Mouse (Mus musculus) liver, embryonic 16.5 days (tissue): ENCODE measurements around the gene Lrrc29. TPM values are rescaled to one million over a fixed set of nuclear protein-coding genes. Genes with fewer than 3 reads are reported as not detected.

Source experiments
- ATAC-seq: fragments of 200-750 bp; cut with Nextera tagmentation; 2 replicates; pipeline ENCODE4 v1.8.0; 2017; ENCODE audit warnings: low read depth, mild to moderate bottlenecking, moderate number of reproducible peaks, moderate library complexity
- H3K27ac ChIP-seq: fragments of 300-500 bp; sonication (generic); 2 replicates; pipeline ENCODE4 v1.5.1; 2014; ENCODE audit warnings: mild to moderate bottlenecking, low read length
- H3K27me3 ChIP-seq: fragments of 300-500 bp; sonication (generic); 2 replicates; pipeline ENCODE4 v1.6.1; 2014; ENCODE audit warnings: low read depth, low read length, mixed read lengths; ENCODE audit not compliant: control insufficient read depth, insufficient read depth
- H3K36me3 ChIP-seq: fragments of 300-500 bp; sonication (generic); 2 replicates; pipeline ENCODE4 v1.6.1; 2014; ENCODE audit warnings: mild to moderate bottlenecking; ENCODE audit not compliant: control insufficient read depth, insufficient read depth
- H3K4me1 ChIP-seq: fragments of 300-500 bp; sonication (generic); 2 replicates; pipeline ENCODE4 v1.6.1; 2014; ENCODE audit warnings: low read depth, low read length, mixed read lengths; ENCODE audit not compliant: control insufficient read depth
- H3K4me2 ChIP-seq: fragments of 300-500 bp; sonication (generic); 2 replicates; pipeline ENCODE4 v1.6.1; 2014; ENCODE audit warnings: low read depth, low read length, mixed read lengths
- H3K4me3 ChIP-seq: fragments of 300-500 bp; sonication (generic); 2 replicates; pipeline ENCODE4 v1.5.1; 2014; ENCODE audit warnings: low read depth, mild to moderate bottlenecking, low read length
- H3K9ac ChIP-seq: fragments of 300-500 bp; sonication (generic); 2 replicates; pipeline ENCODE4 v1.6.1; 2014; ENCODE audit warnings: low read depth, low read length
- H3K9me3 ChIP-seq: fragments of 300-500 bp; sonication (generic); replicated peaks from 2 replicates; pipeline ENCODE4 v1.6.1; 2016; ENCODE audit warnings: low read length; ENCODE audit not compliant: control insufficient read depth
- WGBS: fragments of 180-500 bp; shearing (Covaris S2); extraction: QIAGEN DNeasy Blood & Tissue Kit; methylation state at CpG from one replicate; pipeline ENCODE4 v1.1.7; 2014; ENCODE audit not compliant: insufficient replicate concordance; 5-methylcytosine and 5-hydroxymethylcytosine counted together
- polyA plus RNA-seq: library from polyadenylated mRNA; unstranded; fragments of >200 nt; fragmentation: Nextera tagmentation; extraction: Ambion mirVana; gene quantifications from 2 replicates; pipeline ENCODE4 v1.2.1, GENCODE M21; 2015

Gene Lrrc29
- polyA plus RNA-seq = 11.1 and 12.5 TPM in 2 replicates

DNA sequence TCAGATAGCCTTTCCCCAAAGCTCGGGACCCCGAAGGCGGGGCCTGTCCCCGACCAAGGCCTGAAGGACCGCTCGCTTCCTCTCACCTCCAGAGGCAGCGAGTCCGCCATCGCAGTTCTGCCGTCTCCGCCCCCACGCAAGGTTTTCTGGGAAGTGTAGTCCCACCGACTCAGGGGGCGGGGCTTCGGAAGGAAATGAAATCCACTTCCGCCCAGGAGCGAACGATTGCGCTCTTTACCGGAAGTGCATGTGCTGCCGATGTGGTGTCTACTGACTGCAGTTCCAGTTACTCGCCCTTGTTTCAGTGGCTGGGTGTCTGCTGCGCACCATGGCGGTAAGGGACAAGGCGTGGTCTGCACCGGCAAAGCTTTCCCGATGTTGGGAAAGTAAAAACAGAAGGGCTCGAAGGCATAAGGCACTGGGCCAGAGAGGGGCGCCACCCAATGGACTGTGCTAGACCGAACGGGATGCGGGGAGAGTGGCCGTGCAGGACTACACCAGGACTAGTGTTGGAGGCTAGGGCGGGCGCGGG is at the start of gene Lrrc29, which contains the start of gene Tmem208:
Lrrc29 (minus strand) TSS at position 138 of the 532 bp plus-strand sequence.
Tmem208 (plus strand) TSS at position 214 of the 532 bp plus-strand sequence.
- Histone ChIP-seq H3K4me1 (peaks cover 34% of the 10 kb centered on the region), H3K9ac (peak within 1 kb of the TSS; percentile 93), H3K4me2 (peak within 1 kb of the TSS; percentile 80), H3K36me3 (peaks cover 27% of the 10 kb centered on the region), H3K27ac (peak within 1 kb of the TSS; percentile 91), H3K27me3 (no peaks in the 10 kb centered on the region), H3K9me3 (no peaks in the 10 kb centered on the region), H3K4me3 (peak within 1 kb of the TSS; percentile 91)
- peak; percentile 77 for ATAC-seq
- under 1% methylated on average over 36 of the region's 36 CpGs for WGBS

DNA sequence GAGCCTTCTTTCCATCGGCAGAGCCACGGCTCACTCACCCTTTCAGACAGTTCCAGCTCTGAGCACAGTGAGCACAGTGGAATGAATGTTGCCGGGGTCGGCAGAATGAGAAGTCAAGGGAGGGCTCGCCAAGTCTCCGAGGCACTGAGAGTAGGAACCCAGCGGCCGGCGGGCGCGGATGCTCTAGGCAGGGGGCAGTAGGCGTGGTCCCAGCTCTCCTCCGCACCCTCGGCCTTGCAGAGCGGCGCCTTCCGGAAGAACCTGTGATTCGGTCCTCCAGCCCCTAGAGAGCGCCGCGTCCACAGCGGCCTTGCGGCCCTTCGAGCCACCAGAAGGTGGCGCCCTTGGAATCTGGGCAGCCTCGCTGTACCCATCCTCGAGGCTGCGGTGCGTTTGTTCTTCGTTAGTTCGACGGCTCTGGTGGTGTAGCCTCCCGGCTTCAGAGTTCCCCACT is 48.5 kb upstream of the Lrrc29 start:
- 25% methylated on average over 33 of the region's 33 CpGs for WGBS
- ATAC-seq = peak; percentile 37; the same call in 1 of the 2 replicates
- Histone ChIP-seq H3K4me1 (no peaks in the 10 kb centered on the region), H3K36me3 (no peaks in the 10 kb centered on the region), H3K4me3 (no peak overlapping the region), H3K27me3 (no peaks in the 10 kb centered on the region), H3K9ac (no peak overlapping the region), H3K4me2 (no peak overlapping the region; the same call in 1 of the 2 replicates), H3K9me3 (no peaks in the 10 kb centered on the region), H3K27ac (no peak overlapping the region)

DNA sequence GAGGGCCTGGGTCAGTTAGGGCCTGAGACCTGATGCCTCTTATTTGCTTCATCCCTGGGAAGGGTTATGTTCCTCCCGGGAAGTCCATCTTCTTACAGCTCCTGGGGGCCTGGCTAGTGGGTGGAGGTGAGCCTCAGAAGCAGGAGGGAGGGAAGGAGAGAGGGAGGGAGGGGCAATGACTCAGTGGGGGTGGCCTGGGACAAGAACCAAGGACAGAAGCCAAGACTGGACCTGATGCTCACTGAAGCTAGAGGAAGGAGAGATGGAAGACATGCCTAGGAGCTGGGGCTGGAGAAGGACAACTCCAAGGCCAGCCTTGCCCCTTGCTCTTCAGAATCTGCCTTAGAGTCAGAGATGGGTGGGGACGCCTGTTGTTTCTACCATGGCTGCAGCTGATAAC is 47.0 kb upstream of the Lrrc29 start, which contains the start of gene Plekhg4:
Plekhg4 (plus strand) TSS at position 243 of the 400 bp plus-strand sequence.
- 43% methylated on average over 2 of the region's 2 CpGs for WGBS
- H3K4me3 ChIP-seq = no peak within 1 kb of the TSS
- no peak within 1 kb of the TSS for H3K9ac ChIP-seq
- H3K27me3 ChIP-seq = no peaks in the 10 kb centered on the region
- no peaks in the 10 kb centered on the region for H3K9me3 ChIP-seq
- no peaks in the 10 kb centered on the region for H3K4me1 ChIP-seq
- H3K27ac ChIP-seq = no peak within 1 kb of the TSS
- ATAC-seq = no peak
- H3K4me2 ChIP-seq = no peak within 1 kb of the TSS
- no peaks in the 10 kb centered on the region for H3K36me3 ChIP-seq

GRCm38 (mm10) chr8:105372473-105372872 is 46.4 kb upstream of the Lrrc29 start:
- WGBS = 66% methylated on average over 9 of the region's 9 CpGs
- no peaks in the 10 kb centered on the region for H3K4me1 ChIP-seq

GRCm38 (mm10) chr8:105367107-105367506 is 41.0 kb upstream of the Lrrc29 start:
- Histone ChIP-seq H3K4me1 (no peaks in the 10 kb centered on the region), H3K9me3 (no peaks in the 10 kb centered on the region), H3K27me3 (no peaks in the 10 kb centered on the region), H3K4me3 (no peak overlapping the region), H3K9ac (no peak overlapping the region), H3K4me2 (no peak overlapping the region), H3K36me3 (no peaks in the 10 kb centered on the region), H3K27ac (no peak overlapping the region)
- 43% methylated on average over 2 of the region's 2 CpGs for WGBS
- no peak for ATAC-seq

More at GRCm38 (mm10) chr8:105372473-105372872, 46.4 kb upstream of the Lrrc29 start:
- H3K27me3 ChIP-seq = no peaks in the 10 kb centered on the region
- no peak for ATAC-seq
- no peak overlapping the region for H3K4me3 ChIP-seq
- no peaks in the 10 kb centered on the region for H3K36me3 ChIP-seq
- H3K27ac ChIP-seq = no peak overlapping the region
- H3K9ac ChIP-seq = no peak overlapping the region
- H3K9me3 ChIP-seq = no peaks in the 10 kb centered on the region
- no peak overlapping the region for H3K4me2 ChIP-seq

DNA sequence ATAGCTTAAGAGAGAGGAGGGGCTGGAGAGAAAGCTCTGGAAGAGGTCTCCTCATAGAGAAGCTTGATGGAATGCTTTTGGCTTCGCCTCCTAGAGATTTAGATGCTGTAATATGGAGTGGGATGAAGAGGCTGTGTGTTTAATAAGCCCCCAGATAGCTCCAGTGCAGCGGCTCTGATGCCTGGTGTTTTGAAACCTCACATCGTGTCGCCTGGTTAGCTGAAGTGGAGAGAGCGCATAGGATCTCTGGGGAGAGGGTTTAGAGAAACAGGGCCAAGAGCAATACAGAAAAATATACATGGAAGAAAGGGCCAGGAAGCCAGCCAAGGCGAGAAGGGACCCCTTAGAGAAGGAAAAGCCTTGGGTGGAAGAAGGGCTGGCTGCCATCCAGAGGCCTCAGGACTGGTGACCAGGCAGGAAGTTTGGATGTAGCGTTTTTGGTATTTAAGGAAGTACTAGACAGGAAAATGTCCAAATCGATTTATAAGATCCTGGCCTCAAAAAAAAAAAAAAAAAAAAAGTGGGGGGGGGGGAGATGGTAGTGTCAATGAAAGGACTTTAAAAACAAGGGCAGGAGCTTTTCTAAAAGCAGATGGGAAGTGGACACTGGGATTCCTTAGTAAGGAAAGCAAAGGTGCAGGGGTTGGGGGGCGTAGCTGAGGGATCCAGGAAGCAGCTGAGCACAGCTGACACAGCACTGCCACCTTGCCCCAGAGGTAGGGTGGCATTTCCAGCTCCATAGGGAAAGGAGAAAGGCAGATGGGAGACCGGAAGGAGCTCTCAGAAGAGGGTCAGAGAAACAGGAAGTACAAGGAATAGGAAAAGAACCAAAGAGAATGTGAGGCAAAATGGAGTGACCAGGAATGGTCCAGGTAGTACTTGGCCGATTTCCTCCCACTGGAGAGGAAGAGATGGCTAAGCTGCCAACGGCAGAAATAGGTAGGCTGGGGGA is 35.9 kb upstream of the Lrrc29 start:
- Histone ChIP-seq H3K36me3 (no peaks in the 10 kb centered on the region), H3K4me1 (no peaks in the 10 kb centered on the region), H3K4me3 (no peak overlapping the region), H3K27ac (no peak overlapping the region), H3K9ac (no peak overlapping the region), H3K9me3 (no peaks in the 10 kb centered on the region), H3K4me2 (no peak overlapping the region), H3K27me3 (no peaks in the 10 kb centered on the region)
- ATAC-seq = no peak
- 48% methylated on average over 12 of the region's 12 CpGs for WGBS

GRCm38 (mm10) chr8:105359646-105360045 is 33.6 kb upstream of the Lrrc29 start:
- Histone ChIP-seq H3K4me1 (no peaks in the 10 kb centered on the region), H3K27ac (no peak overlapping the region), H3K9me3 (no peaks in the 10 kb centered on the region), H3K4me2 (no peak overlapping the region), H3K27me3 (no peaks in the 10 kb centered on the region), H3K9ac (no peak overlapping the region), H3K4me3 (no peak overlapping the region), H3K36me3 (no peaks in the 10 kb centered on the region)
- no peak for ATAC-seq
- 46% methylated on average over 4 of the region's 4 CpGs for WGBS

DNA sequence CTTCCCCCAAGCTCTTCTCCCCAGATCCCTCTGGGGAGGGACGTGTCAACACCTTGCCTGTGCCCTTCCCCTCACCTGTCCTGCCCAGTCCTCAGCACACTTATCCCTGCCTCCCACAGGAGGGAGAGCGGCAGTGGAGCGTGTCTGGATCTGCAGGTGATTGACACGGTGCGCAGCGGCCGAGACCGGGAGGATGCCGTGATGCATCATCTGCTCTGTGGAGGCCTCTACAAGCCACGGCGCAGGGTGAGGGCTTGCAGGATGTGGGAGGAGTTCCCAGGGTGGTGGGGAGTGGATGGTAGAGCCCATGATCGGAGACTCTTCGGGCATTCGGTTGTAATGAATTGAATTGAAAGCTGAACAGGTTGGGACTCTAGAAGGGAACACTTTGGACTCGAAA is 33.1 kb upstream of the Lrrc29 start:
- WGBS = 70% methylated on average over 15 of the region's 15 CpGs

GRCm38 (mm10) chr8:105356681-105357080 is 30.6 kb upstream of the Lrrc29 start:
- no peaks in the 10 kb centered on the region for H3K9me3 ChIP-seq
- 78% methylated on average over 14 of the region's 14 CpGs for whole genome bisulfite sequencing
- no peak overlapping the region for H3K27ac ChIP-seq
- no peak overlapping the region for H3K4me2 ChIP-seq
- H3K4me3 ChIP-seq = no peak overlapping the region
- no peak for ATAC-seq
- H3K4me1 ChIP-seq = no peaks in the 10 kb centered on the region
- no peak overlapping the region for H3K9ac ChIP-seq
- no peaks in the 10 kb centered on the region for H3K36me3 ChIP-seq
- H3K27me3 ChIP-seq = no peaks in the 10 kb centered on the region; the same call in 1 of the 2 replicates

More for the DNA sequence above, 33.1 kb upstream of the Lrrc29 start:
- no peak overlapping the region for H3K4me2 ChIP-seq
- no peak overlapping the region for H3K27ac ChIP-seq
- ATAC-seq = no peak
- H3K4me3 ChIP-seq = no peak overlapping the region
- H3K9ac ChIP-seq = no peak overlapping the region
- H3K36me3 ChIP-seq = no peaks in the 10 kb centered on the region
- H3K9me3 ChIP-seq = no peaks in the 10 kb centered on the region
- no peaks in the 10 kb centered on the region for H3K4me1 ChIP-seq
- H3K27me3 ChIP-seq = no peaks in the 10 kb centered on the region
